Mouse (Mus musculus): ENCODE results near the gene Vsig2. TPM values are rescaled to one million over a fixed set of nuclear protein-coding genes. Genes with fewer than 3 reads are reported as not detected.

Gene Vsig2
- polyA plus RNA-seq, 1 experiment from 2014 or later: 0.56 TPM

DNA sequence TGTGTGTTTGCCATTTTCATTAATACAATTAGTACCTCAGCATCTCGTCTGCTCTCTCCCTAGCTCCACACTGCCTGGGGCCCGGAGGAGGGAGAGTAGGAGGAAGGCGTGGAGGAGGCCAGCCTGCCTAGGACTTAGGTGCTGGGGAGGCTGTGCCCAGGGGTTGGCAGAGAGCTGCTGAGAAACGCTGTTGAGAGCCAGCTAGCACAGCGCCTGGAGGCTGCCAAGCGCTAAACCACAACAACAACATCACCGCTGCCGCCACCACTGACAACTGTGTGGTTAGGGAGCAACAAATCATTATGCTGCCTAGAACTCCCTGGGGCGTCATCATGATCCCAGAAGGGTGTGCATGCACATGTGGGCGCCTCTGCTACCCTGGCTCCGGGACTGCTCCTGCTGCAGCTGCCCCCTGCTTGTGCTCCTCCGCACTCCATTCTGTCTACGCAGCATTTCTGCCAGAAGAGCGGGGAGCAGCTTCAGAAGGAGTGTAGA is 37.4 kb downstream of the Vsig2 start:
- 41% methylated on average over 14 of the region's 14 CpGs for WGBS
- peaks cover 8% of the 10 kb centered on the region; the same call in 1 of the 2 replicates for H3K4me1 ChIP-seq
- H3K27me3 ChIP-seq: no peaks in the 10 kb centered on the region
- H3K9me3 ChIP-seq: no peaks in the 10 kb centered on the region
- ATAC-seq (ENCODE audit: low FRiP score, low read depth): 0 out of 2 replicates have a peak, but pooled peaks have one; percentile 30
- no peaks in the 10 kb centered on the region for H3K36me3 ChIP-seq
- peak overlapping the region; percentile 19 for H3K4me2 ChIP-seq (replicated peaks)
- no peak overlapping the region for H3K9ac ChIP-seq (replicated peaks)
- no peak overlapping the region for H3K27ac ChIP-seq (replicated peaks)
- H3K4me3 ChIP-seq: no peak overlapping the region

DNA sequence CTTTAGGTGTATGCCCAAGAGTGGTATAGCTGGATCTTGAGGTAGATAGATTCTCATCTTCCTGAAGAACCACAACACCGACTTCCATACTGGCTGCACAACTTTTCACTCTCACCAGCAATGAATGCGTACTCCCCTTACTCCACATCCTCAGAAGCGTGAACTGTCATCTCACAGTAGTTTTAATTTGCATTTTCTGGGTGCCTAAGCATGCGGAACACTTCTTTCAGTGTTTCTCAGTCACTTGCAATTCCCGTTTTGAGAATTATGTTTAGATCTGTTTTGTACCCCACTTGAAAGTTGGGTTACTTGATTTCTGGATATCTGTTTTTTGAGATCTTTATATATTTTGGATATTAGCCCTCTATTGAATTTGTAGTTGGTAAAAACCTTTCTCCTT is 44.5 kb downstream of the Vsig2 start:
- Histone ChIP-seq H3K27ac (replicated peaks) (no peak overlapping the region), H3K9me3 (no peaks in the 10 kb centered on the region), H3K9ac (replicated peaks) (no peak overlapping the region), H3K4me3 (no peak overlapping the region), H3K36me3 (no peaks in the 10 kb centered on the region), H3K4me2 (replicated peaks) (no peak overlapping the region), H3K4me1 (no peaks in the 10 kb centered on the region), H3K27me3 (no peaks in the 10 kb centered on the region)
- ATAC-seq (ENCODE audit: low FRiP score, low read depth): no peak
- 87% methylated on average over 5 of the region's 5 CpGs for WGBS

DNA sequence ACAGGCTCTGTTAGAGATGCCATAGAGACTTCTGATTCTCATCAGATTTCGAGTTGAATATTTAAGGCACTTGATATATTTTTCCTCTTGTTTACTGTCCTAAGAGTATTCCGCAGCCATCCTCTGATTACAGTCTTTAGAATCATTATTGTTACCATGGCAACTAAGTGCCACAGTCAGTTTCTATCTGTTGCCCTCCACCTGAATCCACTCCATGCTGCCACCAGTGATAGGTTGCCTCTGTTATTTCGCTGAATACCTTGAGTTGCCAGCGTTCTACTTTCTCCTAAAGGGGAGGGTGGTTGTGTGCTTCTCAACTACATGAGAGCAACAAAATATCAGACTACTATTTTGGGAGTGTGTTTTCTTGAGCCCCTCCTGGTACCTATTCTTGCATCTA is 47.7 kb downstream of the Vsig2 start:
- H3K36me3 ChIP-seq: no peaks in the 10 kb centered on the region
- 83% methylated on average over 4 of the region's 4 CpGs for WGBS
- H3K4me1 ChIP-seq: no peaks in the 10 kb centered on the region
- no peak overlapping the region for H3K4me3 ChIP-seq
- H3K4me2 ChIP-seq (replicated peaks): no peak overlapping the region
- no peak overlapping the region for H3K27ac ChIP-seq (replicated peaks)
- no peak for ATAC-seq (ENCODE audit: low FRiP score, low read depth)
- no peaks in the 10 kb centered on the region for H3K9me3 ChIP-seq
- no peaks in the 10 kb centered on the region for H3K27me3 ChIP-seq
- no peak overlapping the region for H3K9ac ChIP-seq (replicated peaks)

DNA sequence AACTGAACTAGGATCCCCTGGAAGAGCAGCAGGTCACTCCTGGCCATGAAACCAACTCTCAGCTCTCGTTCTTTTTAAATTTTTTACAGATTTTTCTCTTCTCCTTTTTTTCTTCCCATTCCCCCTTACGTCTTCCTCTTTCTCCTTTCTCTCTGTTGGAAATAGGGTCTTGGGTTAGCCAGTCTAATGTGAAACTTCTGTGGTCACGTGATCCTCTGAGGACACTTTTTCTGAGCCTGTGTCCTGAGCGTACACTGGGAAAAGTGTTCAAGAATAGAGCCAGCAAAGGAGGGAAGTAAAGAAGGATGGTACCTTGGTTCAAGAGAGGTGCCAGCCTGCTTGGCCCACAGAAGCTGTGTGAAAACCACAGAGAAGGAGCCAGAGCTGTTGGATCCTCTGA is 51.3 kb downstream of the Vsig2 start:
- no peak overlapping the region for H3K27ac ChIP-seq (replicated peaks)
- no peaks in the 10 kb centered on the region for H3K4me1 ChIP-seq
- H3K4me3 ChIP-seq: no peak overlapping the region
- H3K9ac ChIP-seq (replicated peaks): no peak overlapping the region
- WGBS: 86% methylated on average over 4 of the region's 4 CpGs
- no peak overlapping the region for H3K4me2 ChIP-seq (replicated peaks)
- no peak for ATAC-seq (ENCODE audit: low FRiP score, low read depth)
- H3K27me3 ChIP-seq: no peaks in the 10 kb centered on the region
- no peaks in the 10 kb centered on the region for H3K9me3 ChIP-seq
- no peaks in the 10 kb centered on the region for H3K36me3 ChIP-seq

DNA sequence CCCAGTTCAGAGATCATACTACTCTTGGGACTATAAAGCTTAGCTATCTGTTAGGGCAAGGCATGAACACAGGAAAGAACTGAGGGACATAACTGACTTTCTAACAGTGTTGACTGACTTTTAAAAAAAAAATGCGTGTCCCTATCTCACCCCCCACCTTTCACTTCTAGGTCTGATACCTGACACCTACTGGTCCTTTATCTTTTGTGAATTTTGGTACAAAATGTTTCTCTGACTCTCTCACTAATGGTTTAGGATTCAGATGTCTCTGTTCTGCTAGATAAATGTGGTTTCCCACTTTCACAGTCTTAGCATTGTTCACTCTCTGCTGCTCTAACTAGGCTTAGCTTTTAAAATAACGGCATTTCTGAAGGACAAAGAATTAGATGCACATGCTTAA is 53.0 kb downstream of the Vsig2 start:
- no peak overlapping the region for H3K4me3 ChIP-seq
- ATAC-seq (ENCODE audit: low FRiP score, low read depth): no peak
- H3K4me1 ChIP-seq: no peaks in the 10 kb centered on the region
- H3K27ac ChIP-seq (replicated peaks): no peak overlapping the region
- H3K9me3 ChIP-seq: no peaks in the 10 kb centered on the region
- H3K36me3 ChIP-seq: no peaks in the 10 kb centered on the region
- H3K4me2 ChIP-seq (replicated peaks): no peak overlapping the region
- H3K27me3 ChIP-seq: no peaks in the 10 kb centered on the region
- no peak overlapping the region for H3K9ac ChIP-seq (replicated peaks)
- WGBS: 79% methylated on average over 2 of the region's 2 CpGs

DNA sequence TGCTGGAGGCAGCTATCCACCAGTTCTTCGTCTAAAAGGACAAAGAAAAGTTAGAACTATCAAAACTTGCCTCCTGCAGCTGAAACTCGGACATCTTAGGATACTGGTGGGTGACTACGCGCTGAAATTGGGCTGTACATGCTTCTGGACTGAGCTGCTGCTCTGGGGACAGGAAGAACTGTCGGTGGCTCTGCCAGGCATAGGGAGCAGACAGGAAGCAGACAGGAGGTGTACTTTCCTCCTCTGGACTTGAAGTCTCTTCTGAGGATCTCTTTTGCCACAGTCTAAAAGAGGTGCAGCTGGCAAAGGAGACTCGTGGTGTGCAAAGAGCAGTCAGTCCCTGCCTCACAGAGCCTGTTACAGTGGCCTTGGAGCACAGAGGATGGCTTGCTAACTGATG is 53.6 kb downstream of the Vsig2 start:
- no peak overlapping the region for H3K4me2 ChIP-seq (replicated peaks)
- H3K4me1 ChIP-seq: no peaks in the 10 kb centered on the region
- H3K27me3 ChIP-seq: no peaks in the 10 kb centered on the region
- H3K9me3 ChIP-seq: no peaks in the 10 kb centered on the region
- no peak overlapping the region for H3K4me3 ChIP-seq
- ATAC-seq (ENCODE audit: low FRiP score, low read depth): no peak
- WGBS: 59% methylated on average over 6 of the region's 6 CpGs
- no peak overlapping the region for H3K27ac ChIP-seq (replicated peaks)
- no peak overlapping the region for H3K9ac ChIP-seq (replicated peaks)
- no peaks in the 10 kb centered on the region for H3K36me3 ChIP-seq

DNA sequence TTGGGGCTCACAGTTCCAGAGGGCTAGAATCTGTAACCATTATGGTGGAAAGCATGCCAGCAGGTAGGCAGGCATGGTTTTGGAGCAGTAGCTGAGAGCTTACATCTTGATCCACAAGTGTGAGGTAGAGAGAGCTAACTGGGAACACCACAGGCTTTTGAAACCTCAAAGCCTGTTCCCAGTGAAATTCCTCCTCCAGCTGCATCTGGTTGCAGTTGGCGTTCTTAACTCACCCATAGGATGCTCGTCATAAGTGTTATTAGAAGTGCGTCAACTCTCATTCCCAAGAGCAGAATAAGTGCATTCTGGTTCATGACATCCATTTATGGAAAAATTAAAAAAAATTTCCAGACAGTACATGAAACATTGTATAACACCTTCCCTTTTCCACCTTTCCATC is 54.6 kb downstream of the Vsig2 start:
- Histone ChIP-seq H3K4me1 (no peaks in the 10 kb centered on the region), H3K9ac (replicated peaks) (no peak overlapping the region), H3K4me2 (replicated peaks) (no peak overlapping the region), H3K27ac (replicated peaks) (no peak overlapping the region), H3K4me3 (no peak overlapping the region), H3K9me3 (no peaks in the 10 kb centered on the region), H3K27me3 (no peaks in the 10 kb centered on the region), H3K36me3 (no peaks in the 10 kb centered on the region)
- ATAC-seq (ENCODE audit: low FRiP score, low read depth): no peak
- 85% methylated on average over 3 of the region's 3 CpGs for WGBS

Other genes with a start within 250 kb of the Vsig2 start
- gene Ccdc15, start 190.8 kb upstream of the Vsig2 start, polyA plus RNA-seq (2016; fragmentation: Nextera tagmentation; extraction: Ambion mirVana): 11.3 and 13.5 TPM in 2 replicates
- gene Hepacam, start 171.9 kb upstream of the Vsig2 start, polyA plus RNA-seq (2016; fragmentation: Nextera tagmentation; extraction: Ambion mirVana): 0.26 TPM in 2 replicates
- 6.1 and 6.2 TPM in 2 replicates for gene Robo4, start 137.4 kb upstream of the Vsig2 start, polyA plus RNA-seq (2016; fragmentation: Nextera tagmentation; extraction: Ambion mirVana)
- gene Robo3, start 106.0 kb upstream of the Vsig2 start, polyA plus RNA-seq (2016; fragmentation: Nextera tagmentation; extraction: Ambion mirVana): 52.2 and 65.0 TPM in 2 replicates
- gene Msantd2, start 49.9 kb upstream of the Vsig2 start, polyA plus RNA-seq (2016; fragmentation: Nextera tagmentation; extraction: Ambion mirVana): 45.7 and 53.3 TPM in 2 replicates
- 29.3 and 30.2 TPM in 2 replicates for gene Esam, start 11.2 kb upstream of the Vsig2 start, polyA plus RNA-seq (2016; fragmentation: Nextera tagmentation; extraction: Ambion mirVana)
- gene Nrgn, start 13.6 kb downstream of the Vsig2 start, polyA plus RNA-seq (2016; fragmentation: Nextera tagmentation; extraction: Ambion mirVana): 3.0 and 3.4 TPM in 2 replicates
- gene Siae, start 16.4 kb downstream of the Vsig2 start, polyA plus RNA-seq (2016; fragmentation: Nextera tagmentation; extraction: Ambion mirVana): 6.8 and 7.7 TPM in 2 replicates
- 13.2 and 15.9 TPM in 2 replicates for gene Spa17, start 74.5 kb downstream of the Vsig2 start, polyA plus RNA-seq (2016; fragmentation: Nextera tagmentation; extraction: Ambion mirVana)
- gene Tbrg1, start 118.1 kb downstream of the Vsig2 start, polyA plus RNA-seq (2016; fragmentation: Nextera tagmentation; extraction: Ambion mirVana): 106 and 123 TPM in 2 replicates
- 0.24 and 0.71 TPM in 2 replicates for gene Panx3, start 130.0 kb downstream of the Vsig2 start, polyA plus RNA-seq (2016; fragmentation: Nextera tagmentation; extraction: Ambion mirVana)
- gene Olfr160, start 177.0 kb downstream of the Vsig2 start, polyA plus RNA-seq (2016; fragmentation: Nextera tagmentation; extraction: Ambion mirVana): not detected in 2 replicates
- not detected in 2 replicates for gene Olfr874, start 205.9 kb downstream of the Vsig2 start, polyA plus RNA-seq (2016; fragmentation: Nextera tagmentation; extraction: Ambion mirVana)
- gene Olfr875, start 232.6 kb downstream of the Vsig2 start, polyA plus RNA-seq (2016; fragmentation: Nextera tagmentation; extraction: Ambion mirVana): not detected in 2 replicates